Mouse (Mus musculus) layer of hippocampus, adult 9-11 months (tissue): Measurements from ENCODE around the gene Tbca.

Experiments
- DNase-seq: peaks from one replicate; pipeline ENCODE4 v3.0.0; 2022

The Tbca gene

DNA sequence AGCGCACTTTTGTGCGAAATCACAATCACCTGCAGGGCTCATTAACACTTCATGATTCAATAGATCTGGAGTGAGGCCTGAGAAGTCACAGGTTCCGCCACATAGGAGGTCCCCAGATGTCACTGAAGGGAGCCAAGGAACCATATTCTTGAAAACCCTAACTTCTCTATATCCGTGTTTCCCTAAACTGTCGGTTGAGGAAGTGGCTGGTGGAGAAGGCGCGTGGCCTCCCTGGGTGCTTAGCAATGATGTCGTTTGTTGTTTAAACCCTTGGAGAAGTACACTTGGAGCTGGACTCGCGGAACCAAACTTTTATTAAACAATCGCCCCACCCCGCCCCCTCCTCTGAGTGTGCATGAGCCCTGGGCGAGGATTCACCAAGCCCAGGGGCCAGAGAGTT, 60.6 kb downstream of the Tbca start:
- DNase-seq, result no peak

DNA sequence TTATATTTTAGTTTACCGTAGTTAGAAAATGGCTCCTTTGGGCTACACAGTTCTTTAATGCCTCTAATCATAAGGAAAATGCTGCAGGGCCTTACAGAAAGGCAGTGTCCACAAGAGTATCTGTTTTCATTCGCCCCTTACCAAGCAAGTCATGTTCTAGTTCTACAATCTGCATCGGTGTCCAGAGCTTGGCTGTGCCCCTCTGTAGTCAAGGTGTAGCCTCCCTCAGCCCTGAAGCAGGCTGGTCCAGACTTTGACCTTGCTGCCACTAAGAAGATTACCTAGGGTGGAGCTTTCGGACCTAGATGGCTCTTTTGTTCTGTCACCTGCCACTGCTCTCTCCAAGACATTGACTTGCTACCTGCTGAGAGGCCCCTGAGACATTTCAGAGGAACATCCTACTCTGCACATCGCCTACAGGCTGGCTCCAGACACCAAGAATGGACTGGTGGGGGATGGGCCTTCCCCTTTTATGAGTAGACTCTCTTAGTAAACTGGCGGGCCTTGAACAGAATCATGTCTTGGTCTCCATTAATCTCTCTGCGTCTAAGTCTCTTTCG, 69.4 kb downstream of the Tbca start:
- no peak for DNase-seq

GRCm38 (mm10) chr13:94859256-94859655, 70.5 kb downstream of the Tbca start:
- no peak for DNase-seq

DNA sequence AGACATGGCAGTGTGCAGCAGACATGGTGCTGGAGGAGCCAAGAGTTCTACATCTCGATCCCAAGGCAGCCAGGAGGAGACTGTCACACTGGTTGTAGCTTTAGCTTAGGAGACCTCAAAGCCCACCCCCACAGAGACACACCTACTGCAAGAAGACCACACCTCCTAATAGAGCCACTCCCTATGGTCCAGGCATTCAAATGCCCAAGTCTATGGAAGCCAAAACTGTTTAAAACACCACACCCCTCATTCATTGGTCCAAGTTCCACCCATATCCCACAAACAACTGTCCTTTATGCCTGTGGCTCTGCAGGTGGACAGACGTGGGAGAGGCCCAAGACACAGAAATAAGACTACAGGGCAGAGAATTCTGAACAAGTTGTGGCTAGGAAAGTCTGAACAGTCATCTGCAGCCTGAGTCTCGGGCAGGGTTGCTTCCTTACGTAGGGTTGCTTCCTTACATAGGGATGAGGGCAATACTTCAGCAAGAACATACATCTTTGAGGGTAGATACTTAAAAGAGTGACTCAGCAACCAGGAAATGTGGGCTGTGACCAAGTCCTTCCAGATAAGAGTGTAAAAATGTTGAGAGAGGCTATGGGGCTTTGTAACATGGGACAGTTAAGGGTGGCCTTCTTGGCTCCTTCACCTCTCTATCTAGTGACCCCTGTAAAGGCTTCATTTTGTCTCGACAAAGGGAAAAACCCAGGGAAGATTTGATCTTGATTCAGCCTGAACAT, 74.0 kb downstream of the Tbca start:
- DNase-seq, result no peak

- DNase-seq, result no peak
Observed at GRCm38 (mm10) chr13:94866906-94867305, 78.2 kb downstream of the Tbca start.

DNA sequence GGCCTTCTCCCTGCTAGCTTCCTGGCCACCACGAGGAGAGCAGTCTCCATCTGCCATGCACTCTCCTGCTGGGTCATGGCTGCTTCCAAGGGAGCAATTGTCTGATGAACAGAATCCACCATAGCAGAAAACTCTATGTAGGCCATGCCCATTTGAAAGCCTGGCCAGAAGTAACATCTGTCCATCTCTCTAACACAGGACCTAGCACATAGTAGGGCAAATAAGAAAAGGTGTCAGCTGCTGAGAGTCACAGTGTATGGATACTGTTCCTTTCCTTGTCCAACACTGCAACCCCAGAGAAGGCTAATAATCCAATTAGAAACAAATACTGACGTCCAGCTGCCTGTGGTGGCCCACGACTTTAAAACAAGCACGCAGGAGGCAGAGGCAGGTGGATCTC, 79.1 kb downstream of the Tbca start:
- DNase-seq, result no peak

DNA sequence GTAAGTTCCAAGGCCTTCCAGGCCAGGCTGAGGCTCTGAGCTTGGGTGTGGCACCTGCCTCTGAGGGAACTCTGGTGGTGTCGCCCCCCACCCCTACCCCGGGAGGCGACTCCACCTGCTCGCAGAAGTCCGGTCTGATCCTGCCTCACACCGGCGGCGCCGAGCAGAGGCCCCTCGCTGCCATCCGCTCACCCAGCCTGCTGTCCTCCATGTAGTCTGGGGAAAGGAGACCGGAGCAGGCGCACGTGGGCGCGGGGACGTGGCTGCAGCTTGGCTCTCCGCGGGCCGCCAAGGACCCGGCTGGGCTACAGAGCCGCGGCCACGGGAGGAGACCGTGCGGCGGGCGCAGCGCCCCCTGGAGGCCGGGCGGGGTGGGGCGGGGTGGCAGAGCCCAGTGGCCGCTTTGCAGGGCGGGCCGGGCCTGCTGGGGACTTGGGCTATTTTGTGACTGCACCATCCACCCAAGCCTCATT, 79.8 kb downstream of the Tbca start:
- no peak for DNase-seq

DNA sequence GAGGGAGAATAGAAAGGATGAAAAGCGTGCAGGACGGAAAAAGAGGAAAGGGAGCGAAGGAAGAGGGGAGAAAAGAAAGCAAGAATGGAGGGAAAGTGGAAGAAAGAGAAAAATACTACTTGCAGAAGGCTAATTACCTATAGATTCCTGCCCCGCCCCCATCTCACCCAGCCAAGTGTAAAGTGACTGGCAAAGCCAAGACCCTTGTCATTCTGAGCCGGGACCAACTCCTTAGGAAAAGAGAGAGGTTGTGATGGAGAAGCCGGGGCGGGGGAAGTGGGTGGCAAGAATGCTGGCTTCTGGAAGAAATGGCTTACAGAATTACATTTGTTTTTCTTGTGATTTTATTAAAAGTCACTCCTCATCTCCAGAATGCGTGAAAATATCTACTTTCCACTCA, 80.8 kb downstream of the Tbca start:
- no peak for DNase-seq

- no peak for DNase-seq
Observed at GRCm38 (mm10) chr13:94870071-94870460, 81.4 kb downstream of the Tbca start.

DNA sequence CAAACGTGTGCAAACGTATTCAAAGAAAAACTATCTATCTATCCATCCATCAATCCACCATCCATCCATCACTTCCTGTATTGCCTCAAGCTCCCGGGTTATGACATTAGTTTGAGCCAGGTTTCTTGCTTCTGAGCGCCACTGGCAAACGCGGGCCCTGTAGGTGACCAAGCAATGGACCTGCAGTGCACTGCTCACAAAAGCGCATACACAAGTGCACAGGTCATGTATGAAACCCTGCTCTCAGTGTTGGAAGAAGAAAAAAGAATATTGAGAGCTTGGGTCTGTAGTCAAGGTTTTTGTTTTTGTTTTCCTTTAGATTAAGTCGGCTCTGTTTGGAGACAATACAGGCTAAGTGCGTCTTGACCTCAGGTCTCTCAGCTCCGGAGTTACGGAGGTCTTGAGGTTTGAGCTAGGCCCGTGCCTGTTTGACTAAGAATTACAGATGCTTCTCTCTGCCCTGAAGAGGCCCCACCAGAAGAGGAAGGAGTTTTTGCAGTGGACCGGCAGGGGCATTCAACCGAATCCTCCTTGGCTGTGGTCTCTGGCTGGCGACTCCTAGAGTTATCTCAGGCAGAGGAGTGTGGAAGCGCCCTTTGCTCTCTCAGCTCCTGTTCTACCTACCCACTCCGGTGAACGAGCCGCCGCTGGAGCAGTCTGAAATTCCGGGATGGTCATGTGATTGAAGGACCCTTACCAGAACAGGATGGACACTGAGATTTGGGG, 81.9 kb downstream of the Tbca start:
- DNase-seq, result no peak

DNA sequence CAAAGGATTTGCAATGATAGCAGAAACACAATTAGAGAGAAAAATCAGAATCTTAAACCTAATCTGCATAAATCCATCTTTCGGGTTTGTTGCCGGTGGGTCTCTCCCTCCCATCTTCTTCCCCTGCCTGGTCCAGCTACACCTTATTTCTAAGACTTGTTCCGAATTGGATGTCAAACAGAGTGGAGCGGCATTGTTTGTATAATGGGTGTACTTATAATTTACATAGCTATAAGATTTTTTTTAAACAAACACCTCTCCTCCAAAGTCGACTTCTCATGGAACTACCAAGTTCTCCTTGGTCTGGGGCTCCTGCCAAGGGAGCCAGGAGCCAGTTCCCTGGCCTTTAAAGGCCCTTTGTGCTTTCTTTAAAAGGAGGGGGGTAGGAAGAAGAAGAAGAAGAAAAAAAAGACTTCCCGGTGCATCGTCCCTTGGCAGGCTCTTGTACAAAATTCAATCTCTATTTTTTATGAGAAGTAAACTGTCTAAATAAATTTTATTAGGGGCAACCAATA, 83.2 kb downstream of the Tbca start:
- DNase-seq, result no peak

DNA sequence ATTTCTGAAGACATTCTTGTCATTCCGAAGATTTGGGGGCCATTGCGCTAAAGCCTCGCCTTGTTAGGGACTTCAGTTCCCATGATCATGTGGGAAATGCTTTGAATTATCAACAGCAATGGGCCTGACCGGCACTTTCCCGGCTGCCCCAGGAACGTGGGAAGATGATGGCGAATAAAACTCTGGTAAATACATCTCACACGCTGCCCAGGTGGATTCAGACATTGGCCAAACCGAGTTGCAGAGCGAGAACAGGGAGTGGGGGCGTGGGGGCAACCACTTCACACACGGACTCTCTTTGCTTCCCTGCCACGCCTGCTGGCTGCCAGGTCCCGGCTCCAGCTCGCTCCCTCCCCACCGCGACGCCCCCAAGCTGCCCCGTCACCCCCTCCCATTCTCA, 83.7 kb downstream of the Tbca start:
- no peak for DNase-seq

DNA sequence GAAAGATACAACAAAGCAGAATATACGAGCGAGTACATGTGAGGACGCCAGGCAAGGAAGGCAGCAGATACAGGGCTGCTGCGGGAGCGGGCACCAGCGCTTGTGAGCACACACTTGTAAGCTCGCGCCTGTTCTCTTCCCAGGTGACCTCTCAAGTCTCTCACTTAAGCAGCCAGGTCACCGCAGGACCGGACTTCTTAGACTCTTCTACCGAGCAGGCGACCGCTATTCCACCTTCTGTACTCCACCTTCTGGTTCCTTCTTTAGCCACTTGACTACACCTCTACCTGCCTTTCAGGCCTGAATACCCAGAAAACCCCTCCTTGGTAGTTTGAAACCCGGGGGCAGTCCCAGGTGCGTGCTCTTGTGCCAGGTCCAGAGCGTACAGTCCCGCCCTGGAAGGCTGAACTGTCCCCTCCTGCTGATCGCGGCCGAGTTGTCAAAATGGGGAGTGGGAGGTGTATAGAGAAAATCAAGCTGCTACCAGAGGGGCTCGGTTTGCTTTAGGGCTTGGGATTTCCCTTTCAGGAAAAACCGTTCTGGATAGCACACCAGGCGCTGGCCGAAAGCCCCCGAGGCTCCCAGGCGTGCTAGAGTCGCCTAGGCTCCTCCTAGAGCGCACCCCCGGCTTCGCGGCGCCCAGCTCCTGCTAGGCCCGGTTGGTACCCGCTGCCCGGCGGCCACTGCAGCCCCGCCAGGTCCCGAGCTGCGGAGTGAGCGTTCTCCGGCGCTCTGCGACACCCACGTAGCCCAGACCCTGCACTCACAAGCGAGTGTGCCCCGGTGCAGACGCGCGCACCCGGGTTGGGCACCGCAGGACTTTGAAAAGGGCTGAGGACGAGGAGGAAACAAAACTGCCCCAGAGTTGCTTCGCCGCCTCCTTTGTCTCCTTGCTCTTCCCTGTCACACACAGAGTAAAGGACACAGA, 84.7 kb downstream of the Tbca start:
- no peak for DNase-seq

GRCm38 (mm10) chr13:94874039-94874425, 85.3 kb downstream of the Tbca start:
- no peak for DNase-seq

DNA sequence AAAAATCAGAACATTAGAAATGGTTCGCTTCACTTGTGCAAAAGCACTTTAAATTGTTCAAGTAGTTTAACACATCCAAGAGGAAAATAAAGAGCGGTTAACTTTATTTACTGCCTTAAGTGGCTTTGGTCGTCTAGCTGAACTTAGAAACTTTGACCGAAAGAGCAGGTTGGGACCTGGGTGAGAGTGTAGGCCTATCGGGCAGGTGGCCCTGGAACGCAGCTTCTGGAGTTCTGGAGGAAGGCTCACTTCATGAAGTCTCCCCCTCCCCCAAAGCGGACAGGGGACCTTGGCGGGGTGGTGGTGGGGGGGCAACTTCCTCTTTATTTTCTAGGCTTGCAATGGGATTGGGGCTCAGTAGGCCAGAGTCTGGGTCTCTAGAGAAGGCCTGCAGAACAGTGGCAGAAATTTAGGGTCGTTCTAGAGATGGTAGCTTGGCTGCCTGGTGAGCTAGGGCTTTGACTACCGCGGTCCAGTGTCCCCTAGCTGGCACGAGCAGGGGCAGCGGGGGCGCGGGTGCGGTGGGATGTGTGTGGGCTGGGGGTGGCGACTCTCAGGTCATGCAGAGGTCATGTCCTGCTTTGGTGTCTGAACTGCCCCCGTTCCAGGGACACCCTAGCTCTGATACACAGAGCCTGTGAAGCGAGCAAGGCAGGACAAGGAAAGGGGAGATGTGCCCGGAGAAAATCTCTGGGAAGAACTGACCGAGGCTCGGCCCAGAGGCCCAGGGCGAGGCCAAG, 86.1 kb downstream of the Tbca start:
- no peak for DNase-seq

- DNase-seq, result no peak
Observed at GRCm38 (mm10) chr13:94875396-94875880, 86.7 kb downstream of the Tbca start, which contains the start of gene Otp. Gene Otp, plus strand, starts transcription at chr13:94875602.

GRCm38 (mm10) chr13:94876286-94877210, 87.8 kb downstream of the Tbca start:
- DNase-seq, result no peak

DNA sequence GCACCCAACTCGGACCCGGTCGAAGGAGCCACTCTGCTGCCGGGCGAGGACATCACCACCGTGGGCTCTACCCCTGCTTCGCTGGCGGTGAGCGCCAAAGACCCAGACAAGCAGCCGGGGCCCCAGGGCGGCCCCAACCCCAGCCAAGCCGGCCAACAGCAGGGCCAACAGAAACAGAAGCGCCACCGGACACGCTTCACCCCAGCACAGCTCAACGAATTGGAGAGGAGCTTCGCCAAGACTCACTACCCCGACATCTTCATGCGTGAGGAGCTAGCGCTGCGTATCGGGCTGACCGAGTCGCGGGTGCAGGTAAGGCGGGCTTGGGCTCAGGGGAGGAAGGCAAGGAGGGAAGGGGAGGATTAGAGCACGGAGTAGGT, 88.5 kb downstream of the Tbca start:
- no peak for DNase-seq

DNA sequence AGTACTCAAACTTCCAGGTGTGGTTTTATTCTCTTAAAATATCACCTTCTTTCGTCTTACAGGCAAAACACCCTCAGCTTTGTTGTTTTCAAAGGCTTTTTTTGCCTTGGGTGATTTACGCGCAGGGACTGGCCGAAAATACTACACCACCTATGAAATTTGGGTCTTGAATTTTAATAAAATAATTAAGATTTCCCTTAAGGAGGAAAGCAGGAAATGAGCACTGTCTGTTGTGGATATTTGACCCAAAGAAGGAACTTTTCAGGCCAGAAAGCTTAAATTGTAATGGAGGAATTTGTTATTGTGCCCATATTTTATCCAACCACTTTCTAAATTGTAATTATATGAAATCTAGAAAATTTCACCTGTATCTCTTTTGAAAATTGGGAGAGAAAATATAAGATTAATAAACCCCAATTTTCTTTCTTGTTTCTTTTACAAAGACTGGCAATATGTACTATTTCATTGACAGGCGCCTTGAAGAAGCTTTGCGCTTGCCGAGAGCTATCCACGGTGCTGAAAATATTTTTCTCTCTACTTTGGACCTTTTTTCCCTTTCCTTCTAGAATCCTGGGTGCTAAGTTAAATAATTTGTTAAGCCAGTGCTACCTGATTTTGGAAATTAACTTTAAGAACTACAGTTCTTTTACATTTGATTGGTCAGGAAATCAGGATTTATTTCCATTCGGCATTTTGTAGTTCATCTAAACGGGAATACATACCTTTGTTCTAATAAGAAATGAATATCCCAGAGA, 89.5 kb downstream of the Tbca start:
- no peak for DNase-seq

GRCm38 (mm10) chr13:94881201-94881600, 92.5 kb downstream of the Tbca start:
- DNase-seq, result no peak
